Mouse (Mus musculus) lung, embryonic 14.5 days (tissue): ENCODE data around the gene 1700031F05Rik. TPM values are rescaled to one million over a fixed set of nuclear protein-coding genes. Genes with fewer than 3 reads are reported as not detected.
"Not testable (repeated sequence)": the region's sequence is repeated elsewhere in the genome, so short reads cannot be mapped to it uniquely, and the experiment has no call there.

ENCODE experiments used
- ATAC-seq: fragments of 200-750 bp; cut with Nextera tagmentation; 2 replicates; pipeline ENCODE4 v1.8.0; 2017; ENCODE audit warnings: mild to moderate bottlenecking, moderate TSS enrichment, moderate library complexity; ENCODE audit not compliant: insufficient read depth
- DNase-seq: peaks from one replicate; pipeline ENCODE4 v3.0.0-alpha.2; 2015
- H3K27ac ChIP-seq: fragments of 300-500 bp; sonication (generic); 2 replicates; pipeline ENCODE4 v1.5.1; 2014; ENCODE audit warnings: low read depth, mild to moderate bottlenecking, moderate library complexity
- H3K27me3 ChIP-seq: fragments of 300-500 bp; sonication (generic); 2 replicates; pipeline ENCODE4 v1.6.1; 2014; ENCODE audit warnings: low read length, control low read depth; ENCODE audit not compliant: insufficient read depth
- H3K36me3 ChIP-seq: fragments of 300-500 bp; sonication (generic); 2 replicates; pipeline ENCODE4 v1.6.1; 2014; ENCODE audit warnings: control low read depth; ENCODE audit not compliant: insufficient read depth
- H3K4me1 ChIP-seq: fragments of 300-500 bp; sonication (generic); 2 replicates; pipeline ENCODE4 v1.6.1; 2014; ENCODE audit warnings: antibody characterized with exemption, control low read depth; ENCODE audit not compliant: insufficient read depth
- H3K4me2 ChIP-seq: fragments of 300-500 bp; sonication (generic); 2 replicates; pipeline ENCODE4 v1.6.1; 2014; ENCODE audit warnings: mild to moderate bottlenecking
- H3K4me3 ChIP-seq: fragments of 300-500 bp; sonication (generic); 2 replicates; pipeline ENCODE4 v1.5.1; 2014; ENCODE audit warnings: low read depth, low read length
- H3K9ac ChIP-seq: fragments of 300-500 bp; sonication (generic); 2 replicates; pipeline ENCODE4 v1.6.1; 2014
- H3K9me3 ChIP-seq: fragments of 300-500 bp; sonication (generic); 2 replicates; pipeline ENCODE4 v1.6.1; 2016; ENCODE audit warnings: low read depth, low read length, control low read depth
- CTCF ChIP-seq: IDR thresholded peaks from 2 replicates; pipeline ENCODE4 v1.5.1; 2016; ENCODE audit warnings: antibody characterized with exemption, low read depth
- WGBS: fragments of 180-500 bp; shearing (Covaris S2); extraction: QIAGEN DNeasy Blood & Tissue Kit; methylation state at CpG from one replicate; pipeline ENCODE4 v1.1.7; 2014; 5-methylcytosine and 5-hydroxymethylcytosine counted together
- polyA plus RNA-seq: library from polyadenylated mRNA; unstranded; fragments of >200 nt; fragmentation: Nextera tagmentation; extraction: Ambion mirVana; gene quantifications from 2 replicates; pipeline ENCODE4 v1.2.1, GENCODE M21; 2014

Gene 1700031F05Rik
- not detected in 2 replicates for polyA plus RNA-seq

DNA sequence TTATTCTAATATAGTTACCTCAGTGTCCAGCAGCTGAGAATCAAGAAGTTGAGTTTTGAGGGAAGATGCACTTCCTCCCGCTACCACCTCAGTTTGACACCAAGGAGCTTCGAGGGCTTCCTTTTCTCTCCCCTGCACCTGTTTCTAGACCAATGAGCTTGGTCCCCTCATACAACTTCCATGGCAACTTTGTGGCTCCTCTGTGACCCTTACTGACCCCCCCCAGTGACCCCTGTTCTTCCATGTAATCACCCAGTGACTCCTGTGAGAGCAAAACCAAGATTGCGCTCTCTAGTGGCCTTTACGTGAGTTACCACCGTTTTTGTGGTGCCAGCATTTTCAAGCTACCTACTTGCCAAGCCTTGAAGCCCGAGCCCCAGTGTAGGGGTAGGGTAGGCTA, at the start of gene 1700031F05Rik:
TSS of gene 1700031F05Rik (minus strand) at position 101 of the 400 bp plus-strand sequence.
- Histone ChIP-seq H3K36me3 (no peaks in the 10 kb centered on the region), H3K4me3 (no peak within 1 kb of the TSS), H3K4me2 (no peak within 1 kb of the TSS), H3K4me1 (no peaks in the 10 kb centered on the region), H3K27me3 (no peaks in the 10 kb centered on the region), H3K9ac (no peak within 1 kb of the TSS), H3K9me3 (no peaks in the 10 kb centered on the region), H3K27ac (no peak within 1 kb of the TSS)
- DNase-seq (no peak), ATAC-seq (no peak)
- WGBS = 87% methylated on average over 6 of the region's 6 CpGs
- TF ChIP-seq CTCF = no peak

DNA sequence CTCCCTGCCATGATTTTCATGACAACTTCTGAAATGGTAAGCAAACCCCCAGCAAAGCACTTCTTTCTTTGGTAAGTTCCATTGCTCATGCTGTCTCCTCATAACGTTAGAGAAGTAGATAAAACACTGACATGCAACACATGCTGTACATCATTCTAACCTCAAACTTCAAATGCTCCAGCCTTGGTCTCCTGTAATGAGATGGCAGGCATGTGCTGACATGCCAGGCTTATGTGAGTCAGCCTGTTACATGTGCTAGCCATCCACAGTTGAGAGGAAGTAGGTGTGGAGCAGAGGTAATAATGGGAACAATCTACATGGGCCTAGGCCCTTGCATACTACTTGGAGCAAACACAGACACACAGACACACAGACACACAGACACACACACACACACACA, 47.1 kb upstream of the 1700031F05Rik start:
- not testable (repeated sequence) for ATAC-seq, H3K27me3 ChIP-seq, H3K9ac ChIP-seq, DNase-seq, H3K9me3 ChIP-seq, H3K4me1 ChIP-seq, H3K4me2 ChIP-seq, H3K4me3 ChIP-seq, H3K27ac ChIP-seq, H3K36me3 ChIP-seq
- WGBS = 68% methylated on average over 1 of the region's 1 CpGs

DNA sequence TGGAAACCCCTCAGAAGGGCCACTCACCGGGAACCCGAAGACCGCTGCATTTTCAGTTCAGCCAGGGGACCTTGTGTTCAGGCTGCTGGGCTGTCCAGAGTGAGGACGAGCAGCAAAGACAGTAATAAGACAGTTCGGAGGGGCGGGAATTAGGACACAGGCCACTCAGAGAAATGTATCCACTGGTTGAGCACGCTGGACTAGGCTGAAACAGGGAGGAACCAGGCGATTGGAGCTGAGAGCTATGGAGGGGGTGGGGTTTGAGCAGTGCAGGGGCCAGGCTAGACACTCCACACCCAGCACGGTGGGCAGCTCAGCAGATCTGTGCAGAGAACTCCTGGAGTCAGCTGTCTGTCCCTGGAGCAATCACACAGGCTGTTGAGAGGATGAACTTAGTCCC, 40.8 kb upstream of the 1700031F05Rik start, which contains the start of the genes Dmrtc1a and 1700011M02Rik:
TSS of gene Dmrtc1a (minus strand) at position 101 of the 400 bp plus-strand sequence.
TSS of gene 1700011M02Rik (plus strand) at position 319 of the 400 bp plus-strand sequence.
- 81% methylated on average over 6 of the region's 9 CpGs for WGBS
- ATAC-seq, H3K4me1 ChIP-seq: not testable (repeated sequence)

DNA sequence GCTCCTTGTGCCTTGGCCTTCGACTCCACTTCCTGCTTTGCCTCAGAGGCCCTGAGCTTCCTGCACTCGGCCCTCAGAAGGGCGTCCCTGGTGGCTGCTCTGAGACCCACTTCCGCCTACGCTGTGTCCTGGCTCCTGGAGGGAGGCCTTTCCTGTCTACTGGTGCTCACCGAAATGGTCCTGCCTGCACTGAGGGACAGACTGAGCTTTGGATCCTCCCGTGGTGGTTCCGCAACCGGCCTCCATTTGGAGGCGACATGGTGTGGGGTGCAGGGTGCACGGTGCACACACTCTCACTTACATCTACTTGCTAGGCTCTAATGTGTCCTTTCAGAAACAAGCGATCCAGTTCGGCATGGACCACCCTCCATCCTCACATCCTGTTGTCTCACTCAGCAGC, 13.3 kb downstream of the 1700031F05Rik start, which contains the start of gene Dmrtc1c2:
TSS of gene Dmrtc1c2 (minus strand) at position 101 of the 400 bp plus-strand sequence.
- not testable (repeated sequence) for ATAC-seq, H3K4me2 ChIP-seq, H3K9ac ChIP-seq, H3K9me3 ChIP-seq, H3K27me3 ChIP-seq, H3K4me1 ChIP-seq, H3K27ac ChIP-seq, H3K4me3 ChIP-seq, DNase-seq, H3K36me3 ChIP-seq
- WGBS = 95% methylated on average over 3 of the region's 13 CpGs

More for the DNA sequence above, 40.8 kb upstream of the 1700031F05Rik start, which contains the start of the genes Dmrtc1a and 1700011M02Rik:
- H3K9ac ChIP-seq, H3K36me3 ChIP-seq, H3K4me3 ChIP-seq, H3K9me3 ChIP-seq, DNase-seq, H3K27me3 ChIP-seq, H3K27ac ChIP-seq, H3K4me2 ChIP-seq: not testable (repeated sequence)

DNA sequence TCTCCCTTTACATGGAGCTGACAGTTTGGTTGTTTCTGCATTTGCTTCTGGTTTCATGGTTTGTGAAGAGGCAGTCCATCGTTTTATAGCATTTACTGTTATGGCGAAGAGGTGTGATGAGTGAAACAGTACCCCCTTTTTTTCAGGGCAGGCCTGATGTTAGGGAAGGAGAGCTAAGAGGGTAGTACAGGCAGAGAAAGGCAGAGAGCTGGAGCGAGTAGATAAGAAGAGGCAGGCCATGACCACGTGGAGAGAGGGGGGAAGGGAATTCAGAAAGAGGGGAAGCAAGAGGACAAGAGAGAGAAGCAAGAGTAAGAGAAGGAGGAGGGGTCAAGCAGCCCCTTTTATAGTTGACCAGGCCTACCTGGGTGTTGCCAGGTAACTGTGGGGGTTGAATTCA, 55.5 kb downstream of the 1700031F05Rik start:
- no peak for TF ChIP-seq CTCF
- no peak for DNase-seq
- no peaks in the 10 kb centered on the region for H3K9me3 ChIP-seq

More for the DNA sequence above, 55.5 kb downstream of the 1700031F05Rik start:
- no peak for ATAC-seq
- no peaks in the 10 kb centered on the region for H3K27me3 ChIP-seq
- WGBS = 42% methylated on average over 4 of the region's 4 CpGs
- H3K9ac ChIP-seq = no peak overlapping the region
- no peak overlapping the region for H3K4me3 ChIP-seq
- H3K4me2 ChIP-seq = no peak overlapping the region
- no peaks in the 10 kb centered on the region for H3K36me3 ChIP-seq
- H3K4me1 ChIP-seq = no peaks in the 10 kb centered on the region
- no peak overlapping the region for H3K27ac ChIP-seq

Other genes starting within 250 kb of the 1700031F05Rik start
- 11.8 and 12.0 TPM in 2 replicates for gene Phka1, start 223.7 kb downstream of the 1700031F05Rik start, polyA plus RNA-seq
- not detected in 2 replicates for gene Gm3880, start 181.0 kb downstream of the 1700031F05Rik start, polyA plus RNA-seq
- gene Gm9112, start 160.3 kb downstream of the 1700031F05Rik start, polyA plus RNA-seq = not detected in 2 replicates
- not detected in 2 replicates for gene Dmrtc1b, start 160.1 kb downstream of the 1700031F05Rik start, polyA plus RNA-seq
- gene Dmrtc1c1, start 65.0 kb downstream of the 1700031F05Rik start, polyA plus RNA-seq = not detected in 2 replicates
- not detected in 2 replicates for gene Dmrtc1c2, start 13.4 kb downstream of the 1700031F05Rik start, polyA plus RNA-seq
- gene Dmrtc1a, start 40.7 kb upstream of the 1700031F05Rik start, polyA plus RNA-seq = 0.63 and 0.66 TPM in 2 replicates
- not detected in 2 replicates for gene 1700011M02Rik, start 40.9 kb upstream of the 1700031F05Rik start, polyA plus RNA-seq
- not detected in 2 replicates for gene 1700018G05Rik, start 60.4 kb upstream of the 1700031F05Rik start, polyA plus RNA-seq